Mouse (Mus musculus): ENCODE data around the gene Tmed2.

GRCm38 (mm10) chr5:124539905-124540304, 590 bp upstream of the Tmed2 start:
- TF ChIP-seq POLR2A (IDR thresholded peaks at IDR 0.05; ENCODE audit: low read depth, low read length) (no peak), CTCF (IDR thresholded peaks at IDR 0.05; ENCODE audit: extremely low read depth, insufficient read depth, insufficient read length, insufficient replicate concordance) (no peak)
